Mouse (Mus musculus) heart, adult 18-20 months (tissue): ENCODE measurements around the gene Mcrip2. TPM values are rescaled to one million over a fixed set of nuclear protein-coding genes. Genes with fewer than 3 reads are reported as not detected.

ENCODE experiments used
- DNase-seq, 2 experiments: peaks; one replicate each; pipeline ENCODE4 v3.0.0; 2021 to 2022; ENCODE audit warnings: mixed read lengths in 1 of 2
- long read RNA-seq, 2 experiments: library from polyadenylated mRNA; stranded (forward); transcript quantifications; one replicate each; pipeline ENCODE4 v2.0.0; 2021
- total RNA-seq, 2 experiments: library from RNA; stranded (reverse); gene quantifications; 2 replicates each; pipeline ENCODE4 v1.2.3; 2021

Mcrip2 gene
- 100 to 1,000 TPM; 283 to 318 TPM for total RNA-seq
- long read RNA-seq, experiment 1, transcript Mcrip2-201 (5 exons, 842 nt), result major isoform, 95 of 137 reads
- long read RNA-seq, experiment 1, partial matches to known transcripts, result 29 of 137 reads
- long read RNA-seq, experiment 1, other reads (novel, unspliced or antisense), result 9 of 137 reads
- long read RNA-seq, experiment 2, transcript Mcrip2-201 (5 exons, 842 nt), result major isoform, 59 of 88 reads
- long read RNA-seq, experiment 2, partial matches to known transcripts, result 14 of 88 reads
- long read RNA-seq, experiment 2, other reads (novel, unspliced or antisense), result 12 of 88 reads

DNA sequence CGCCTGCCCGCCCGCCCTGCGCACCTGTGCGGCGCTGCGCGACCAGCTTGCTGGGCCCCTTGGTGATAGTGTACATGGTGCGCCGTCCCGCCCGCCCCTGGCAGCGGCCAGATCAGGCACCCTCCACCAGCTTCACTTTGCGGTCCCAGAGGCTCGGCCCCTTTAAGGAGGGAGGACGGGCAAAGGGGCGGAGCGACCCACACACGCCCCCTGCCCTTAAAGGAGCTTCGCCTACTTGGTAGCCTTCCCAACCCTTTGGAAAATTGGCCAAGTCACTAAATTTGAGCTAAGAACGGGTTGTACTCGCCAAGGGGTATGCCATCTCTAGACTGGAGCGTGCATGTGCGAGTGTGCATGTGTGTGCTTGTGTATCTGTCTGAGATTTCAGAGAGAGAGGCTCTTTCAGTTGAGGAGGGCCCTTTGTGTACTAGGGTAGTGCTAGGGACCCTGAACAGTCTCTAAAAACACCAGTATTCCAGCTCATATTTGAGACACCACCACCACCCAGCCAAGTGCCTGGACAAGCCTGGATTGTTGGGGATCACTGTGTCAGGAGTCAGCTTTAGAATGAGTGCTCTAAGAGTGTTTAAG lies at the start of gene Mcrip2:
TSS of gene Mcrip2 (minus strand) at position 164 of the 591 bp plus-strand sequence.
- DNase-seq, result peak; percentile 89 to 92

DNA sequence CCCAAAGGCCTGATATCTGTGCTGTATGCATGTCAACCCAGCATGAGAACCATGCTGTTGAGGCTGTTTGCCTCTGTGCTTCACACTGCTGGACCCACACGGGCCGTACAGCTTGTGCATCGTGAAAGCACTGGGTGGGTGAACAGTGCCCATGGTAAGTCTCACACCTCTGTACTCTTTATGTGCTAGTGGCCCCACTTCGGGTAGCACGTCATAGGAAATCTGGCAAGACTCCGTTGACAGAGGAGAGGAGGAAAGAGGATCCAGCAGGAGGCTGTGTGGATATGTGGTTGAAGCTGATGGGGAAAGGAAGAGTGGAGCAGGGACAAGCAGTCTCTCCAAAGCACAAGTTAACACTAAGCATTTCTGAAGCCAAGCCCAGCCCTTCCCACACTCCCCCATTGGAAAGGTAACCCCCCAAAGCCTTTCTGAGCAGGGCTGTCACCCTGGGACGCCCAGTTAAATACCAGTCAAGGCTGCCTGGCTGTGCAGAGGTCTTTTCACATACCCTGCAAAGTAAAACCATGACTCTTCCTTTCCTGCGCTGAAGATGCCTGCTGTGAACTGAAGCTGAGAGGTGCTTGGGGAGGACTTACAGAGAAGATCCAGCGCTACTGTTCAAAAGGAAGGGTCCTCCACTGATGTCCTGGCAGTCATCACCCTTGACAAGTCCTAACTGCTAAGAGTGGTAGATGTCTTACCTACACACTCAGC lies 49.6 kb upstream of the Mcrip2 start:
- DNase-seq, result no peak

DNA sequence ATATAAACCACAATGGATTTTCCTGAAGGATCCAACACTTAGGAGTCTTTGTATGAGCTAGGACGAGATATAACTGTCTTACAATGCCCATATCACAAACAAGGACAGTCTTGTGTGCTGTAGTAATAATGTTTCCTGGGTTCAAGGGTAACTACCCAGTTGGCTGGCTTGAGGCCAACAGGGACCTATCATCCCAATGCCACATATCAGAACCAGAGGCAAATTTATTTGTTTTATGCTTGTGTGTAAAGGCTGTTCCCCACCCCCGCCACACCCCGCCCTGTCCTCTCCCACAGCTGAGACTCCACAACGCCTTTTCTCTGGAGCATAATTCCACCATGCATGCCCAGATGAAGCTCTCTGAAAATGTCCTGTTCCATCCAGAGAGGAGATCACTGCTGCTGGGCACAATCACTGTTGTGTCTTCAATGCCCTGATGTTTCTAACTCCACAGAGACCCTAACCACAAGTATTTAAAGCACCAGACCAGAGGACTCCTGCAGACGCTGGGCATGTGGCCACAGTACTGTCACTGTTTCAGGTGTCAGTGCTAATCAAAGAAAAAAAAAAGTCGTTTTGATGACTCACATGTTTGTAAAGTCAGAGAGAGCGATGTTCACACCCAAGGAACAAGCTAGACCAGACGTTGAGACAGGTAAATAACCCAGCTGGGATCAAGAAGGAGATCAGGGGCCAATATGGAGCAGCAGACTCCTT lies 48.5 kb upstream of the Mcrip2 start:
- DNase-seq, result no peak

DNA sequence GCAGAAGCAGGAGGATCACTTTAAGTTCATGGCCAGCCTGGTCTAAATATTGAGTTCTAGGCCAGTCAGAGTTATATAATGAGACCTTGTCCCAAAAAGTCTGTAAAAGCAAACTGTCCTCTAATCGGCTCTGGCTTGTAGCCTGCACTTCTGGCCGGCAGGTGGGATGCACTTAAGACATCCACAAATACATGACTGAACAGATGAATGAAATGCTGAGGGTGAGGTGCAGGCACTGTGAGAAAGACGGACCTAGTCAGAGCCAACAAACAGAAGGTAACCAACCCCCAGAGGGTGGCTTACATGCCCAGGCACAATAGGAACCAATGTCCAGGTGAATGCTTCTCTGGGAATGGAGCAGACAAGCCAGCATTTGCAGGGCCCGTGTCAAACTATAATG lies 45.7 kb upstream of the Mcrip2 start:
- peak in 1 of 2 experiments; percentile 26 for DNase-seq

DNA sequence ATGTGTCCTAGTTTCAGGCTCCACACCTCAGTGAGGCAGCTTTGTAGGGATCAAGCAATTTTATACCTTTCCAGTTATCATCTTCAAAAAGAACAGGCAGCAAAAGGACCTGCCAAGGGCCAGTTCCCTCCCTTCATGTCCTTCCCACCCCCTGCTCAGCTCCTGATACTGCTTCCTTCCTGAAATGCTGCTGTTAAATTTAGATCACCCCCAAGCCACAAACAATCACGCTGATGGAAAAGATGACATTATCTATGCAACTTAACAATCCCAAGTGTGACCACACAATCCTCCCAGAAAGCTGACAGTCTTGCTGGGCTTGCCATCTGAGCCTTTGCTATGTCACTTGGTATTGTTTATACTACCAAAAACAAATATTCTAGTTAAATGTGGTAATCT lies 45.3 kb upstream of the Mcrip2 start:
- DNase-seq, result peak; percentile 51 to 63

DNA sequence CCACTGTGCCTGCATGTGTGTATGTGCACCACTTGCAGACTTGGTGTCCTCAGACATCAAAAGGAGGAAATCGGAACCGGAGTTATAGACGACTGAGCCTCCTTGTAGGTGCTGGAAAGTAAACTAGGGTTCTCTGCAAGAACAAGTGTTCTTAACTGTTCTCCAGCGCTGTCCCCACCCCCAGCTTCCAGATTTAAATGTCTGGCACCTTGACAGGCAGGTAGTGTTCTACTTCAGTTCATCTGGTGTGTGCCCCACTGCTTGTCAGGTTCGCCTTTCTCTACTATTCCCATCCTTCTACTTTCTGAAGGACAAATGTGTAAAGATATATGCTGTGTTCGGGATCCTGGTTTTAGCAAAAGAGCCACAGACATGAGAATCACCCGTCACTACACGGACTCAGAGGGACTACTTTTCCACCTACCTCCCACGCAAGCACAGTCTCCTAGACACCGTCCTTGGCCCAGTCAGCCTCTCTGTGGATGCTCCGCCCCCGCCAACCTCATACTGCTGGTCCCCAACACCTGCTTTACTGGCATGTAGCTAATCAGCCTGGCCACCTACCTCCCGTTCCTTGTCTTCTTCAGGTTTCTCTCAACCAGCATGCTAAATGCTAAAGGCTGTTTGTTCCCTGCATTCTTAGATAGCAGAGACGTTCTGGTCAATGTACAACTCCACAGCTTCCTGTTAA lies 44.8 kb upstream of the Mcrip2 start:
- DNase-seq, result peak; percentile 20

DNA sequence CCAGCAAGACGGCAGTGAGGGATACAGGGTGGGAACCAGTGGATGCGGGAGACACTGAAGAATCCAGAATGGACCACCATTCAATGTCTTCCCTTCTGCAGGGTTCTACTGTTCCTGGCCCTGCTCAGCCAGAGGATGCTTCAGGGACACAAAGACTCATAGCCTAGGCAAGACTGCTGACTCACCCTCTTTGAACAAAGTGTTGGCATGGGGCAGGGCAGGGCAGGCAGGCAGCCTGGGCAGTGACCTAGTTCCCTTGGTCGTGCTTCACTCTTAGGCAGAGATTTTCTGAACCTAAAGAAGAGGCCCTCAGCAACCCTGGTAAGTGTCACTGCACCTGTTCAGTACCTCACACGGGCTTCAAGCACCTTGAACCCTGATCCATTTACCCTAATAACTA lies 43.3 kb upstream of the Mcrip2 start:
- DNase-seq, result peak; percentile 63 to 75

DNA sequence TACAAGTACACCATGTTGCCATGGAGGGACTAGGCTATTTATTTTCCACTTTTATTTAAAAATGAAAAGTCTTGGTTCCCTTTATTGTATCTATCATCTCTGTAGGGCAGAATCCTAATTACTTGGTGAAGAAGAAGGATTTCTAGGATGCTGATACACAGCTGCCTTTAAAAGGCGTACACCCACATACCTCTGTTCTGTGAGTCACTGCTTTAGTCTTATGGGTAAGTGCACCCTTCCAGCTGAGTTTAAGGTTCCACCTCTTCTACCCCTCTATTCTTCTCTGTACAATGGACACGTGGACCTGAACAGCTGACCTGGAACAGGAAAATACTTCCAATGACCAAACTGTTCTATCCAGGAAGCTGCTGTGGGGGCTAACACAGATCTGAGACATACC lies 39.1 kb upstream of the Mcrip2 start:
- DNase-seq, result no peak

DNA sequence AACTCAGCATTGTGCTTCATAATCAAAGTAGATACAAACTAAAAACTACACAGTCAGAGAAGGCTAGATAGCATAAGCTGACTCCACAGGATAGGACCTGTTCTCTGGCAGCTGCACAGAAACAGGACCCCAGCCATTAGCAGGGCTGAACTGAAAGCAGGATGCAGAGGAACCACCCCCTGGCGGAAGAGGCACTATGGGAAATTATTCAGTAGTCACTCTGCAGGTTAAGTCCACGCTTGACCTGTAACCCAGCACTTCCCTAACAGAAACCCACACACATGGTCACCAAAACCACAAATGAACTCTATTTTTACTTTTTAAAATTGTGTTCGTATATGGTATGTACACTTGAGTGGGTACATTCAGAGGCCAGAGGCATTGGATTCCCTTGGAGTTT lies 34.5 kb upstream of the Mcrip2 start:
- no peak for DNase-seq

DNA sequence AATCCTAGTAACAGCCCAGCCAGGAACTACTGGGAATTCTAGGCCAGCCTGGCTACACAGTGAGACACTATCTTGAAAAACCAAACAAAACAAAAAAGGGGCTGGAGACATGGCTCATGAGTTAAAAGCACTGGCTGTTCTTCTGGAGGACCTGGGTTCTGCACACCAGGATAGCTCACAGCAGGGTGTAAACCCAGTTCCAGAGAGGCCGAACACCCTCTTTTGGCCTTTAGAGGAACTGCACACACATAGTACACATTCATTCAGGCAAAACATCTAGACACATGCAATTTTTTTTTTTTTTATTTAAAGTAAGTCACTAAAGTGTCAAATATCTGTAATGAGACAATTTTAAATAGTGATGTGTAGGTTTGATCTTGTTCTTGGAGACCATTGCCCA lies 31.6 kb upstream of the Mcrip2 start:
- no peak for DNase-seq

DNA sequence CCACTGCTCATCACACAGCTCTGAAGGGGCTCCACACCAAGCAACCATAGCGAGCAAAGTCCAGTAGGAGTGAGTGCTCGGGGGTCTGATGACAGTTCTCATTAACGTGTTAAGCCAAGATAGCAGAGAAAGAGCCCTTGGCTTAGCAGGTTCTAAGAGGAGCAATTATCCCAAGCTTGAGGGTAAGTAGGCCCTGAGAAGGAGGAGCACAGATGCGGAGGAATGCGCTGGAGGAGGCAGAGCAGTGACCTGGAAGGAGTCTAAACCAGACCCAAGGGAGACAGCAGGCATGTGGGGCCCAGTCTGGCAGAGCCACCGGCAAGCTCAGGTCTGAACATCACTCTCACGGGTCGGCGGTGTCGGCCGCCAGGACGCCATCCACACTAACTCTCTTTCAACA lies 27.3 kb upstream of the Mcrip2 start:
- DNase-seq, result no peak

DNA sequence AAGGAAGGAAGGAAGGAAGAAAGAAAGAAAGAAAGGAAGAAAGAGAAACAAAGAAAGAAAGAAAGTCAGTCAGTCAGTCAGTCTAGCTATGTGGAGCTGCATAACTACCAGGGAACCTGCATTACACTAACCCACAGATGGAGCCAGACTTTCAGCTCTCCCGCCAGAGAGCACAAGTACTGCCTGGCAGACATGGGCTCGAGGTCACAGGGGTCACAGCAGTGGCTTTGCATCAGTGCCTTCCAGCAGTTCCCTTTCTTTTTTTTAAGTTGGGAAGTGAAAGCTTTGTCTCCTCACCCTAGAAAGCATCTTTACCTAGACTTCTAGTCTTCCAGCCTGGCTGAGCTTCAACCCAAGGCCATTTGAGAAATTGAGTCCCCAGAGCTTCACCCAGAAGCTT lies 26.9 kb upstream of the Mcrip2 start:
- DNase-seq, result peak in 1 of 2 experiments; percentile 49

DNA sequence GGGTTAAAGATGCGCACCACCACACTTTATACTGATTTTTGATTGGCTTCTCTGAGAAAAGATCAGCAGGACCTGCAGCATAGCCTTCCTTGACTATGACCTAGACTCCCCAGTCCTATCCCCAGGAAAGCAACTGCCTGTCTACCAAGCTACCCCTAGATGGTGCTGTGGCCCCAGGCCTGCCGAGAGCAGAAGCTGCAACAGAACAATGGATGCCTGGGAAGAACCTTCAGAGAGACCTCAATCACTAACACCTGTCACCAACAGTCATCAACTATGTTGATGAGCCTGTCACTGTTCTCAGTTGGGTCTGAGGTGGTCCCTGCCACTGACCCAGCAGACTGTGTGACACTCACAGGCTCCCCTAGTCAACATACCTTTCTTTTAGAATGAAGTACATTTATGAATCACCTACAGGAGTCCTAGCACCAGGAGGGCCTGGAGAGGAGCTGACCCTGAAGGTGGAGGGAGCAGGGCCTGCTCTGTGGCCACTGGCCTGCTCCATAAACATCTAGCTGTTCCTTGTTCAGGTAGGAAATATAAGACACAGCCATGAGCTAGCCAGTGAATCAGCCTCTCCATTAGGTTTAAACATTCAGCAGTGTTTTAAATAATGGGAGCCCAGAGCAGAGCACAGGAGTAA lies 25.5 kb upstream of the Mcrip2 start:
- DNase-seq, result peak; percentile 71

DNA sequence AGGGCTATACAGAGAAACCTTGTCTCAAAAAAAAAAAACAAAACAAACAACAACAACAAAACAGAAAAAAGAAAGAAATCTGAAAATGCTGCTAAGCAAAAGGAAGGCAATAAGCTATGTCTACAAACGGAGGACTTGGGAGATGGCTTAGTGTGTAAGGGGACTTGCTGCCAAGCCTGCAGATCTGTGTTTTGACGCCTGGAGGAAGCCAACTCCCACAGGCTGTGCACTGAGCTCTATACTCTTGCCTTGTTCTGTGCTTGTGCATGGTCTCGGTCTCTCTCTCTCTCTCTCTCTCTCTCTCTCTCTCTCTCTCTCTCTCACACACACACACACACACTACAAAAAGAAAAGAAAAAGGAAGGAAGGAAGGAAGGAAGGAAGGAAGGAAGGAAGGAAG lies 20.3 kb upstream of the Mcrip2 start:
- DNase-seq, result no peak

DNA sequence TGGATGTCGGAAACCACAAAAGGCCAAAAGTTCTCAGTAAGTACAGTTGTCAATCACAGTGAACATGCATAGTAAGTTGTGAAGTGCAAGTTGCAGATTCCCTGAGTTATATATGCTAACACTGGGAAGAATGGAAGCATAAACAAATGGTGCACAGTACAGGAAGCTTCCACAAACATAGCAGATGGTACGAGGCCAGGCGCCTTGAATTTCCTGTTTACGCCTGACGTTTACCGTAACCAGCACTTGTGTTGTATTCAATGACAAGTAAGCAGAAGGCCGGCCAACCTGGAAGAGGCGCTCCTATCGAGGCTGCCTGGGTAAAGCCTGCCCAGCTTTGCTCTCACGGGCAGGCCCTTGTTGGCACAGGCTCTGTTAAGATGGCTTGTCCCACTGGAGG lies 18.9 kb upstream of the Mcrip2 start:
- no peak for DNase-seq

DNA sequence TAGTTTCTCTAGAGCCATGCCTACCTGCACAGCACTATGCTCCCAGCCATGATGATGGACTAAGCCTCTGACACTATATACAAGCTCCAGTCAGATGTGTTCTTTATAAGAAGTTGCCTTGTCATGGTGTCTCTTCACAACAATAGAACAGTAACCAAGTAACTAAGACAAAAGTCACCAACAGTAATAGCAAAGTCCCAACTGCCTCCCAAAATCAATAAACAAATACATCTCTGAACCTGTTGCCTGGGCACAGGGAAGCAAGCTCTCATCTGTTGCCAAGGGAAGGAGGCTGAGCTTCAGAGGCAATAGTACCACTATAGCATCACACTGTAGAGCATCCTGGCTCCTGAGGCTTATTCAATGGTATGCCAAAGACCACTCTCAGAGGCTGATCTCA lies 18.2 kb upstream of the Mcrip2 start:
- no peak for DNase-seq

DNA sequence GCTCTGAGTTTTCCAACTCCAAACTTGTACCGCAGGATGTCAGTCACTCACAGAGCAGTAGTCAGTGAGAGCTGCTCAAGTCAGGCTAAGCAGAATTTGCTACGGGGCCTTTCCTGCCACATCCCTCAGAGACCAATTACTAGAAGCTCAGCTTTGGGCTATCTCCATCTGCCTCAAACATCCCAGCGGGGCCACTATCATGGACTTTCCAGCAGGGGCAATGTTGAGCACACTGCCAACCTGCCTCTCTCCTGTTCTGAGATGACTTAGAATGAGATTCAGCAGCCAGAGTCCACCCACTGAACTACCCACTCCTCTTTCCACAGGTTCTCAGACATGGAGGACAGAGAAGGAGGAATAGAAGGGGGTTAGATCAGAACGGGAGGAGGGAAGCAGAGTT lies 17.1 kb upstream of the Mcrip2 start:
- DNase-seq, result no peak

DNA sequence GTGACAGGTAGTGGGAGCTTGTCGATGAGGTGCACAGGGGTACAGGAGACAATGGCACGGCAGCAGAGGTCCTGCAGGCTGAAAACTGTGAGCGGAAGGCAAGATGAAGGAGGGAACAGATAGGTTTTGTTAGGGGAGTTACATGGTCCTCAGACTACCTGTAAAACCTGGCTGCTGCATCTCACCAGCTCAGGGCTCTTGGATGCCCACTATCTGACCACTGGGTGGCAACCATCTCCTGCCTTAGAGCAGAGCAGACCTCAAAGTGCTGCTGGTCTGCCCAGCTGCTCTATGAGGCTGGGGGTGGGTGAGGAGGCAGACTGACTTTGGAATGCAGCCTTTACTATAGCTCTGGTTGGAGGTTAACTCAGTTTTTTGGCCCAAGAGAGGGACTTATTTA lies 15.3 kb upstream of the Mcrip2 start:
- no peak for DNase-seq

DNA sequence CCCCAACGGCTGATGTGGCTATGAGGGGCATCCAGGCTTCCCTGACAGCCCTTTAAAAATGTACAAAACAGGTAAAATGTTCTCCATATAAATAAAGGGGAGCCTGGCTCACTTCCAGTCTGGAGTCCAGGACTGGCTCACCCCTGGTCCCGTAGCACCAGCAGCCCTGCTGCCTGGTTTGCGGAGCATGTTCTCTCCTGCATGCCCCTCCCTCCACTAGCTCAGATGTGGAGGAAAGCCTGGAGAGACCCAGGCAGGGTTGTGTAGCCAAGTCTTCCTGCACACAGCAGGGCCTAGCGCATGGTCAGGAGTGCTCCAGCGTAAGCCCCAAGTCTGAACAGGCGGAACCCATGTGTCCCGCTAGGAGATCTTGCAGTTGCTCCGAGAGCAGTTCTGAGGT lies 14.7 kb upstream of the Mcrip2 start:
- no peak for DNase-seq

DNA sequence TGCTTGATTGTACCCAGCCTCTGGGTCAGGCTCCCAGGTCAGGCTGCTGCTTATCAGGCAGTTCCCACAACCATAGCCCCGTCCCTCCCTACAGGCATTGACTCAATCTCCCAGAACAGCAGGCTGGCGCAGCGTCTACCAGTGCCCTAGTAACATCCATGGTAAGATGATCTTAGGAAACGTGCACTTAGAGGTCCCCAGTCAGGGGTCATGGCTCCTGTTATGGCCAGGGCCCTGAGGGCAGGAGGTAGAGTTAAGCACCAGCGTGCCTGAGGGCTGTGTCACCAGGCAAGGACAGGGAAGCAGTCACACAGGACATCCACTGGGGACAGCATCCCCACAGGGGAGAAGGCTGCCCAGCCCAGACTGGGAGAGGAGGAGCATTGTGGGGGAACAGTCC lies 13.7 kb upstream of the Mcrip2 start:
- DNase-seq, result no peak

DNA sequence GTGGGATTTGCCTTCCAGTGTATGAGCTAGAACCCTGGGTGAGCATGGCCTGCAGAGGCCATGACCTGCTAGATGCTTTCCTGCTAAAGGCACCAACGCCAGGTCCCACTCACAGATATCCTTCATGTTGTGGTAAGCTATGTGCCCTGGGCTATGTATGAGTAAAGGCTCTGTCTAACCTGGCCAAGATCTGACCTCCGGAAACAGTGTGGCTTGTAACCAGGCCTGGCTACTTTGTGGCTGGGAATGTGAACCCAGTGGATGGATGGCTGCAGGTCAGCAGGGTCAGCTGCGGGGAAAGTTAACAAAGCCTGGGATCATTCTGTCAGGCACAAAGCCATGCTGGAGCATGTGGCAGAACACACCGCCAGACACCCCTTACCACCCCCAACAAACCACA lies 13.1 kb upstream of the Mcrip2 start:
- no peak for DNase-seq
